Mouse (Mus musculus): ENCODE results near the gene Zfp428.

DNA sequence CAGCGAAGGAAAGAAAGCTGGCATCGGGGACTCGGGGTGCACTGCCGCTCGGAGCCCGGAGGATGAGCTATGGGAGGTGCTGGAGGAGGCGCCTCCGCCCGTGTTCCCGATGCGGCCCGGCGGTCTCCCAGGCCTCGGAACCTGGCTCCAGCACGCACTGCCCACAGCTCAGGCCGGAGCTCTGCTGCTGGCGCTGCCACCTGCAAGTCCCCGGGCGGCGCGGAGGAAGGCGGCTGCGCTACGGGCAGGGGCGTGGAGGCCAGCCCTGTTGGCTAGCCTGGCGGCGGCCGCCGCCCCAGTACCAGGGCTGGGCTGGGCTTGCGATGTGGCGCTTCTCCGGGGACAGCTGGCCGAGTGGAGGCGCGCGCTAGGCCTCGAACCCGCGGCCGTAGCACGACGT, 27.0 kb downstream of the Zfp428 start:
- no peak for TF ChIP-seq CTCF (IDR thresholded peaks at IDR 0.05; ENCODE audit: control insufficient read depth, insufficient read depth, low read length)
- TF ChIP-seq POLR2A (IDR thresholded peaks at IDR 0.05; ENCODE audit: borderline replicate concordance, control insufficient read depth, low read depth, low read length) = no peak
